Mouse (Mus musculus) heart, embryonic 13.5 days (tissue): ENCODE results near the gene Cd2. TPM values are rescaled to one million over a fixed set of nuclear protein-coding genes. Genes with fewer than 3 reads are reported as not detected.

ENCODE experiments used
- ATAC-seq: fragments of 200-750 bp; cut with Nextera tagmentation; 2 replicates; pipeline ENCODE4 v1.8.0; 2017; ENCODE audit warnings: moderate TSS enrichment; ENCODE audit not compliant: insufficient number of reproducible peaks, low FRiP score, low TSS enrichment; ENCODE audit errors: extremely low read depth
- H3K27ac ChIP-seq: fragments of 300-500 bp; sonication (generic); replicated peaks from 2 replicates; pipeline ENCODE4 v1.5.1; 2015; ENCODE audit warnings: moderate library complexity, mild to moderate bottlenecking, inconsistent platforms
- H3K27me3 ChIP-seq: fragments of 300-500 bp; sonication (generic); replicated peaks from 2 replicates; pipeline ENCODE4 v1.6.1; 2015; ENCODE audit warnings: mild to moderate bottlenecking, inconsistent platforms
- H3K36me3 ChIP-seq: fragments of 300-500 bp; sonication (generic); 2 replicates; pipeline ENCODE4 v1.6.1; 2015; ENCODE audit warnings: mild to moderate bottlenecking, inconsistent platforms
- H3K4me1 ChIP-seq: fragments of 300-500 bp; sonication (generic); 2 replicates; pipeline ENCODE4 v1.6.1; 2015; ENCODE audit warnings: inconsistent platforms
- H3K4me2 ChIP-seq: fragments of 300-500 bp; sonication (generic); 2 replicates; pipeline ENCODE4 v1.6.1; 2015; ENCODE audit warnings: inconsistent platforms, mild to moderate bottlenecking, moderate library complexity
- H3K4me3 ChIP-seq: fragments of 300-500 bp; sonication (generic); 2 replicates; pipeline ENCODE4 v1.5.1; 2015; ENCODE audit warnings: moderate library complexity, mild to moderate bottlenecking, inconsistent platforms
- H3K9ac ChIP-seq: fragments of 300-500 bp; sonication (generic); 2 replicates; pipeline ENCODE4 v1.6.1; 2015; ENCODE audit warnings: inconsistent platforms, mild to moderate bottlenecking, moderate library complexity
- H3K9me3 ChIP-seq: fragments of 300-500 bp; sonication (generic); 2 replicates; pipeline ENCODE4 v1.6.1; 2016; ENCODE audit warnings: inconsistent platforms
- WGBS: fragments of 180-500 bp; shearing (Covaris S2); methylation state at CpG from one replicate; pipeline ENCODE4 v1.1.7; 2015; ENCODE audit warnings: mixed read lengths; 5-methylcytosine and 5-hydroxymethylcytosine counted together
- polyA plus RNA-seq: library from polyadenylated mRNA; unstranded; fragments of >200 nt; fragmentation: Nextera tagmentation; extraction: Ambion mirVana; gene quantifications from 2 replicates; pipeline ENCODE4 v1.2.1, GENCODE M21; 2015

Gene Cd2
- polyA plus RNA-seq, 1 experiment from 2014 or later = not detected

DNA sequence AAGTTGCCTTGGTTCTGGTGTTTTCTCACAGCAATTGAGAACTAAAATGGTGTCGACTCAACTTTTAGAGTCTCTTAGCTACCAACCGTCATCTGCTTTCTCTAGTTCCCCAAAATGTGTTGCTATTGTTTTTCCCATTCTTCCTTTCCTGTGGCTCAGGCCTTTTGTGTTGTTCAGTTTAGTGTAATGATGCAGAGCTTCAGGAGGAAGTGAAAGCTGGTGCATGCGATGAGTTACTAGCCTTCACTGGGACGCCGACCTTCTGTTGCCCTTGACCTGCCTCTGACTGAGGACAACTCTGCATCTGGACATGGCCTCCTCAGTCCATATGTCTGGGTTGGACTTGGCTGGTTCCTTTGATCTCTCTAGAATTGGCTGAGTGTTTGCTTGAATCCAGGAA is 16.9 kb downstream of the Cd2 start:
- 82% methylated on average over 5 of the region's 5 CpGs for WGBS
- Histone ChIP-seq H3K9ac (no peak overlapping the region), H3K4me1 (0 out of 2 replicates have a peak, but pooled peaks cover 2% of the 10 kb centered on the region), H3K27ac (no peak overlapping the region), H3K9me3 (0 out of 2 replicates have a peak, but pooled peaks cover 5% of the 10 kb centered on the region), H3K36me3 (no peaks in the 10 kb centered on the region), H3K27me3 (no peaks in the 10 kb centered on the region), H3K4me3 (no peak overlapping the region), H3K4me2 (no peak overlapping the region)
- ATAC-seq = no peak

DNA sequence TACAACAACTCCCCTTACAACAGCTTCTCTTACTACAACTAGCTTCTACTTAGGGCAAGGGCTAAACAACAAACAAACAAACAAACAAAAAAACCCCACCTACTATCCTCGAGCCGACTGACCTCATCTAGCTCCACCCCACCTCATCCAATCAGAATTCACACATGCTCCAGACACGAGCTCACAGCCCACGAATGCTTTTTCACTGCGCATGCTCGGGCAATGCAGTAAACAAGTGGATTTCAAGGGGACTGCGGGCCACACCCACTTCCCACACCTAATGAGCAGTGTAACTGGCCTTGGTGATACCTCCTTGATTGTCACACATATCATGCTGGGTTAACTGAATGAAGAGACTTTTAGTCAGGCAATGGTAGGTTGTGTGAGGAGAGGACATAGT is 19.4 kb downstream of the Cd2 start:
- Histone ChIP-seq H3K4me1 (no peaks in the 10 kb centered on the region), H3K27me3 (no peaks in the 10 kb centered on the region), H3K4me3 (no peak overlapping the region), H3K4me2 (no peak overlapping the region), H3K9ac (no peak overlapping the region), H3K27ac (no peak overlapping the region), H3K36me3 (no peaks in the 10 kb centered on the region), H3K9me3 (0 out of 2 replicates have a peak, but pooled peaks cover 5% of the 10 kb centered on the region)
- no peak for ATAC-seq
- WGBS = 78% methylated on average over 7 of the region's 7 CpGs

DNA sequence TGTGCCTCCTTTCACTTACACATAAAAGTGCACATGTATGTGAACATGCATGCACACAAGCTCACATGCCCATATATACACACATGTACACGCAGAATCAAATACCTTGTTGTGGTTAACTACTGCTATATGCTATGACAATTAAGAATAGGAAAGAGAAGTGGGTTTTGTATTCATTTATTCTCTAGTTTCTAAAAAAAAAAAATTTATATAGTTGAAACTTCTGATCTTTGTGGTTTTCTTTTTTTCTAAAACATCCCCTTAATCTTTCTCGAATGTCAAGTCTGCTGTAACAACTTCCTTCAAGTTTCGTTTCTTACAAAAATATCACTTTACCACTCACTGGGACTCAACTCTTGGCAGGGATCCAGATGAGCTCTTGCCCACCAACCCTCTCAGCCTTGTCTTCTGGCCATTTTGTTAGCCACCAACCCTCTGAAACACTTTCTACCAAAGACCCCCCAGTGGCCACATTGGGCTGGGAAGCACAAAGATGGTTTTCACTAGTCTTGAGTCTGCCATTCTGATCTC is 22.1 kb downstream of the Cd2 start:
- H3K4me2 ChIP-seq = no peak overlapping the region
- no peak for ATAC-seq
- no peak overlapping the region for H3K27ac ChIP-seq
- H3K36me3 ChIP-seq = no peaks in the 10 kb centered on the region
- no peak overlapping the region for H3K9ac ChIP-seq
- no peaks in the 10 kb centered on the region for H3K4me1 ChIP-seq
- H3K27me3 ChIP-seq = no peaks in the 10 kb centered on the region
- WGBS = 60% methylated on average over 3 of the region's 3 CpGs
- no peak overlapping the region for H3K4me3 ChIP-seq
- H3K9me3 ChIP-seq = 0 out of 2 replicates have a peak, but pooled peaks cover 5% of the 10 kb centered on the region

DNA sequence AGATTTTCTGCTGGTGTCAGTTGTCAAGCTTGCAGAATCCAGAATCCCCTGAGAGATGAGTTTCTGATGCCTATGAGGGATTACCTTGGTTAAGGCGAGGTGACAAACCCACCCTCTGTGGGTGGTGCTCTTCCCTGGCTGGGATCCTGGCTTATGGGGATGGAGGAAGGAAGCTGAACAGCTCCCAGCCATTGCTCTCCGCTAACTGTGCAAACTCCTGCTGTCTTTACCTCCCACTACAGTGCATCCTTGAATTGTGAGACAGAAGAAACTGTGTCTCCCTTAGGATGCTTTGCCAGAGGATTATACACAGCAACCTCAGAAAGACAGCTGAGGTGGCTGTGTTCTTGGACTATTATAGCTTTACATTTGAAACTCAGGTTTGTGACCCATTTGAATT is 28.8 kb downstream of the Cd2 start:
- no peak overlapping the region for H3K27ac ChIP-seq
- no peaks in the 10 kb centered on the region for H3K36me3 ChIP-seq
- H3K4me3 ChIP-seq = no peak overlapping the region
- H3K9ac ChIP-seq = no peak overlapping the region
- WGBS = 47% methylated on average over 2 of the region's 2 CpGs
- no peaks in the 10 kb centered on the region for H3K27me3 ChIP-seq
- H3K4me1 ChIP-seq = no peaks in the 10 kb centered on the region
- no peak for ATAC-seq
- no peak overlapping the region for H3K4me2 ChIP-seq
- 0 out of 2 replicates have a peak, but pooled peaks cover 2% of the 10 kb centered on the region for H3K9me3 ChIP-seq

DNA sequence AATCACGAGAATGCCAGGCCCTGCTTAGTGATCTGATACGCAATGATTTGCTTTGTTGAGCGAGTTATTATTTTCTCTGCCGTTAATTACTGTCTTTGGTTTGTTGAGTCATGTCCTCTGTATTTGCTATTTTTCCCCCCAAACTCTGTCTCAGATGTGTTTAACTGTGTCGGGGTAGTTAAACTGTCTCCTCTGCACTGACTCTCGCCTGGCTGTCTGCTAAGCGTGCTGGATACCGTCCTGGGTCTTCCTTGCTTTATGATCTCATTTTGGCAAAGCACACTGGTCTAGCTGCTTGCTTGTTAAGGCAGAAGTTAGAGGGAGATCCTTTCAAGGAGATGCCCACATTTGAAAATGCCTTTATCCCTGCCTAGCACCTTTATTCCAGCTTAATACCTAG is 31.6 kb downstream of the Cd2 start:
- 75% methylated on average over 8 of the region's 8 CpGs for WGBS
- Histone ChIP-seq H3K27me3 (no peaks in the 10 kb centered on the region), H3K9me3 (0 out of 2 replicates have a peak, but pooled peaks cover 2% of the 10 kb centered on the region), H3K4me2 (no peak overlapping the region), H3K4me1 (no peaks in the 10 kb centered on the region), H3K27ac (no peak overlapping the region), H3K9ac (no peak overlapping the region), H3K4me3 (no peak overlapping the region), H3K36me3 (no peaks in the 10 kb centered on the region)
- ATAC-seq = no peak

DNA sequence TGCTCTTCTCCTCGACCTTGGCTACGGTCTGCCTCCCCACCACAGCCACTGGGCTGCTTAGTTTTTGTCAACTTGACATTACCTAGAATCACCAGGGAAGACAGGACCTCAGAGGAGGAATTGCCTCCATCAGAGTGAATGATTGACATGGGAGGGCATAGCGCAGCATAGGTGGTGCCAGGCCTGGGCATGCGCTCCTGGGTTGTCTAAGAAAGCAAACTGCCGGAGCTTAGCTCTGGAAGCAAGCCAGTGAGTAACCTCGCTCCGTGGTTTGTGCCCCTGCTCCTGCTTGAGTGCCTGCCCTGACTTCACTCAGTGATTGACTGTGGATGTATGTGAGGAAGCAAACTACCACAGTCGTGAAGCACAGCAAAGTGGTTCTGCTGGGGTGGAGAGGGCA is 35.6 kb downstream of the Cd2 start:
- 78% methylated on average over 8 of the region's 8 CpGs for WGBS
- Histone ChIP-seq H3K27ac (no peak overlapping the region), H3K9me3 (no peaks in the 10 kb centered on the region)

DNA sequence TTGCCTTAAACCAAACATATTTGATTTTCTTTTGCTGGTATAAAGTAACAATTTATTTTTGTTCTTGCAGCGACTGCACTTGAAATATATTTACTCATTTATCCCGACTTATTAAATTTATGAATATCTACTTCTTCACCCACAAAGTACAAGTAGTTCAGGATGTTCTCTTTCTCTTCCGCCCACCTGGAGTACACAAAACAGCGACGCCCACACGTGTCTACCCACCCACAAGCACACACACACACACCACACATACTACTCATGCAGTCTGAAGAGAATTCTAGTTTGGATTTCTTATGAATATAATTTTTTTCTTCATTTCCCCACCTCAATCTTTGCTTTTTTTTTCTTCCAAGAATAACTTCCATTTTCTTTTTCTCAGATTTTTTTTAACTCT is 37.9 kb downstream of the Cd2 start:
- Histone ChIP-seq H3K4me3 (no peak overlapping the region), H3K27ac (no peak overlapping the region), H3K9ac (no peak overlapping the region), H3K27me3 (no peaks in the 10 kb centered on the region), H3K4me2 (no peak overlapping the region), H3K4me1 (no peaks in the 10 kb centered on the region), H3K9me3 (no peaks in the 10 kb centered on the region), H3K36me3 (no peaks in the 10 kb centered on the region)
- WGBS = 77% methylated on average over 6 of the region's 6 CpGs
- no peak for ATAC-seq

More for the DNA sequence above, 35.6 kb downstream of the Cd2 start:
- H3K4me1 ChIP-seq = no peaks in the 10 kb centered on the region
- H3K9ac ChIP-seq = no peak overlapping the region
- no peak overlapping the region for H3K4me2 ChIP-seq
- H3K36me3 ChIP-seq = no peaks in the 10 kb centered on the region
- ATAC-seq = no peak
- H3K27me3 ChIP-seq = no peaks in the 10 kb centered on the region
- H3K4me3 ChIP-seq = no peak overlapping the region

DNA sequence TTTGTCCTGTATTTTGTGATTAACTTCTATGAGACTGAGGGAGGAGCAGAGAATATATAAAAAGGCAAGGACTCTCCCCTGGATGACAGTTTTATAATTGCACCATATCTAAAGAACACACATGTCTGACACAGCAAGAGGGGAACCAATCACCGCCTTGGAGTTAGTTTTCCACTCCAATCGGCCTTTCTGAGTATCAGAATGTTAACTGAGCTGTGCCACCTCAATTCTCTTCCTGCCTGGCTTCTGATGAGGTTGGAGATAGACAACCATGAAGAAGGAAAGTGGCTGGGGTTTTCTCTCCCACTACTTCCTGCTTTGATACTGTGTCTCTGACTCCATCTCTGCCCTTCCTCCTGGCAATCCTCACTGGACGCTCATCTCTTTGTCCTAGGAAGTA is 42.5 kb downstream of the Cd2 start:
- H3K4me3 ChIP-seq = no peak overlapping the region
- H3K27ac ChIP-seq = no peak overlapping the region
- H3K9ac ChIP-seq = no peak overlapping the region
- 62% methylated on average over 3 of the region's 3 CpGs for WGBS
- H3K36me3 ChIP-seq = no peaks in the 10 kb centered on the region
- no peaks in the 10 kb centered on the region for H3K9me3 ChIP-seq
- no peak for ATAC-seq
- H3K27me3 ChIP-seq = no peaks in the 10 kb centered on the region
- no peak overlapping the region for H3K4me2 ChIP-seq
- H3K4me1 ChIP-seq = no peaks in the 10 kb centered on the region

DNA sequence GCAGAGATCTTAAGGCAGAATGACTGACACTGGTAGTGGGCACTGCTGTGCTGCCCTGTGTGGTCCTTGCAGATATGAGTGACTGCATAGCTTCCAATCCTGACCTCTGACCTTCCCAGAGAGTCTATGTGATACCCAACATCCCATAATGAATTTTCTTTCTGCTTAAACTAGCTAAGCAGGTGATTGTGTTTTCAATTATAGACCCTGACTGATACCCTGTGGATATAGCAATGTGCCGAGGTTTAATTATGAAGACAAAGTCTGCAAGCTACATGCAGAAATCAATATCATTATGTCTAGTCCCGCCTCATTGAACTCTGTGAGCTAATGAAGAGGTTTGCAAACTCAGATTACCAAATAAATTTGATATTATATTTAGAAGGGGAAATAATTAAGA is 44.7 kb downstream of the Cd2 start:
- Histone ChIP-seq H3K27ac (no peak overlapping the region), H3K9me3 (no peaks in the 10 kb centered on the region), H3K4me2 (no peak overlapping the region), H3K4me3 (no peak overlapping the region), H3K4me1 (no peaks in the 10 kb centered on the region), H3K36me3 (no peaks in the 10 kb centered on the region), H3K9ac (no peak overlapping the region), H3K27me3 (no peaks in the 10 kb centered on the region)
- WGBS = 82% methylated on average over 2 of the region's 2 CpGs
- no peak for ATAC-seq

DNA sequence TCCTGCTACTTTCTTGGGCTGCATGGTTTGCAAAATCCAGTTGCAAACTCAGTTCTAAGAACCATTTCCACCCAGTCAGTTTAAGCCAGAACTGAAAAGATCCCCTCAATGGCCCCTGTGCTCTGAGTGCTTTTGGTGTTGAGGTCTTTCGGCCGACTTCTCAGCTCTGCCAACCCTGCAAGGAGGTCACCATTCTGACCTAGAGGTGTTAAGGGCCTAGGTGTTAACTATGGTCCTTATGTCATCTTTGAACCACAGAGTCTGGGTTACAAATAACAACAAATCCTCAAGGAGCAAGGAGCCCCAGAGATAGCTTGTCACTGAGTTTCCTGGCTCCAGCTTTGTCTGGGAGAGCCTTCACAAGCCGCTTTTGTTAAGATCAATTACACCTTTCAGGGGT is 45.9 kb downstream of the Cd2 start:
- no peak for ATAC-seq
- Histone ChIP-seq H3K9ac (no peak overlapping the region), H3K4me1 (no peaks in the 10 kb centered on the region), H3K27me3 (no peaks in the 10 kb centered on the region), H3K4me2 (no peak overlapping the region), H3K4me3 (no peak overlapping the region), H3K27ac (no peak overlapping the region), H3K9me3 (no peaks in the 10 kb centered on the region), H3K36me3 (no peaks in the 10 kb centered on the region)
- 52% methylated on average over 3 of the region's 3 CpGs for WGBS

DNA sequence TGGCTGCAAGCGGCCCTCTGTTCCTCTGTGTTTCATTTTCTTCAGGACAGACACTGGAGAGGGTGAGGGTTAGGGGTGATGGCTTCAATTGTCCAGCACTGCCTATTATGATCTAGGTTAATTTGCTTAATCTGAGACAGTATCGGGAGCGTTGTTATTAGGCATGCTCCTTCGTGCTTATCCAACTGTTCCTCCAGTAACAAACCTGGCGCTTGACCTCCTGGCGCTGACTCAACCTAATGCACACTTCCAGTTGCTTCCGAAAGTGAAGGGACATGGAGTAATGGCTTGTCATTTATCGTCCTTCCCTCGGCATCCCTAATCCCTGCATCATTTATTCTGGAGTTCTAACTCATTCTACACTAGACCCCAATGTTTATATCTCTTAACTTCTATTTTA is 46.9 kb downstream of the Cd2 start:
- no peaks in the 10 kb centered on the region for H3K36me3 ChIP-seq
- H3K9ac ChIP-seq = no peak overlapping the region
- H3K4me1 ChIP-seq = peaks cover 7% of the 10 kb centered on the region; the same call in 1 of the 2 replicates
- H3K4me3 ChIP-seq = no peak overlapping the region
- WGBS = 85% methylated on average over 9 of the region's 9 CpGs
- H3K4me2 ChIP-seq = no peak overlapping the region
- ATAC-seq = no peak
- H3K27ac ChIP-seq = no peak overlapping the region
- no peaks in the 10 kb centered on the region for H3K27me3 ChIP-seq
- H3K9me3 ChIP-seq = no peaks in the 10 kb centered on the region

DNA sequence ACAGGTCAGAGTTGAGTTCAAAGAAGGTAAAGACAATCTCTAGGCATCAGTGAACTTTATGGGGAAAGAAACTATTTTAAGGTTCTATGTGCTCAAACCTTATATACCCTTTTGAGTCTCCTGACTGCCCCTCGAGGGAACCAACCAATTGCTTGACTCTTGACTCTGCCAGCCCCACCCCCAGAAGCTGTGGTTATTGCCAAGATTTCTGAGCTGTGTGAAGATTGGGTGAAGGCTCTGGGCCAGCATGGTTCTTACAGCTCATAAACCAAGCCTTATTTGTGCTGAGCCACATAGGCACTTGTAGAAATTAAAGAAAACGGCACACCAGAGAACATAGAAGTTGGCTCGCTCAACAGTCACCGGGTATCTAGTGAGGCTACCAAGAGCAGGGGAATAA is 48.5 kb downstream of the Cd2 start:
- Histone ChIP-seq H3K27ac (no peak overlapping the region), H3K9me3 (no peaks in the 10 kb centered on the region), H3K4me2 (no peak overlapping the region), H3K9ac (no peak overlapping the region), H3K4me3 (no peak overlapping the region), H3K36me3 (no peaks in the 10 kb centered on the region), H3K4me1 (peaks cover 7% of the 10 kb centered on the region; the same call in 1 of the 2 replicates), H3K27me3 (no peaks in the 10 kb centered on the region)
- 83% methylated on average over 4 of the region's 4 CpGs for WGBS
- no peak for ATAC-seq
